Mouse (Mus musculus) gastrocnemius, postnatal 14 days (tissue): Measurements from ENCODE around the gene Rfx1. TPM values are rescaled to one million over a fixed set of nuclear protein-coding genes. Genes with fewer than 3 reads are reported as not detected.

ENCODE experiments used
- DNase-seq: peaks from one replicate; pipeline ENCODE4 v3.0.0; 2021; ENCODE audit warnings: mixed read lengths
- intact Hi-C: fragments of 180-260 bp; cut with DNase I; formaldehyde crosslinking; loops from one replicate; pipeline ENCODE4 v1.15.1; 2025; ENCODE audit warnings: low total_unique reads
- microRNA-seq, 2 experiments: library from miRNA; unstranded; fragments of <30 nt; microRNA quantifications; one replicate each; pipeline ENCODE4 v1.2.0; 2021
- total RNA-seq, 2 experiments: library from RNA; stranded (reverse); gene quantifications; 2 replicates each; pipeline ENCODE4 v1.2.3; 2021

Gene Rfx1
- total RNA-seq, 2 experiments from 2014 or later, result 5.2 to 5.9 TPM

- intact Hi-C loops, result no loop called here
These were observed 60.7 kb downstream of the Rfx1 start for GRCm38 (mm10) chr8:84127202-84127901.

GRCm38 (mm10) chr8:84128277-84128676 is 61.6 kb downstream of the Rfx1 start:
- intact Hi-C loops, result no loop called here
- no peak for DNase-seq

More at GRCm38 (mm10) chr8:84127202-84127901, 60.7 kb downstream of the Rfx1 start:
- DNase-seq, result no peak

GRCm38 (mm10) chr8:84130806-84131205 is 64.2 kb downstream of the Rfx1 start:
- intact Hi-C loops, result no loop called here
- no peak for DNase-seq

GRCm38 (mm10) chr8:84132225-84132624 is 65.6 kb downstream of the Rfx1 start:
- intact Hi-C loops, result no loop called here
- no peak for DNase-seq

- intact Hi-C loops, result no loop called here
- no peak for DNase-seq
These were observed 71.2 kb downstream of the Rfx1 start for GRCm38 (mm10) chr8:84137848-84138247.

GRCm38 (mm10) chr8:84140838-84141237 is 74.2 kb downstream of the Rfx1 start:
- DNase-seq, result no peak
- intact Hi-C loops, result no loop called here

- intact Hi-C loops, result no loop called here
- no peak for DNase-seq
These were observed 78.1 kb downstream of the Rfx1 start for GRCm38 (mm10) chr8:84144636-84145245.

Small RNA genes lying within 50 kb of the gene (microRNA-seq; reads per million reads assigned to microRNA genes)
- gene Mir709, result 0 reads per million in 2 experiments

Other genes with a start within 250 kb of the Rfx1 start
- 10 to 100 TPM; 16.2 to 17.2 TPM for gene Adgrl1, start 166.7 kb upstream of the Rfx1 start, total RNA-seq
- gene Gm10644, start 111.6 kb upstream of the Rfx1 start, total RNA-seq, result under 1 TPM; 0.11 to 0.14 TPM
- 1 to 10 TPM; 2.0 to 3.1 TPM for gene Asf1b, start 111.3 kb upstream of the Rfx1 start, total RNA-seq
- gene Prkaca, start 93.8 kb upstream of the Rfx1 start, total RNA-seq, result 100 to 1,000 TPM; 319 to 324 TPM
- gene Samd1, start 69.2 kb upstream of the Rfx1 start, total RNA-seq, result 10 to 100 TPM; 17.8 to 22.1 TPM
- not detected for gene 1700067K01Rik, start 65.3 kb upstream of the Rfx1 start, total RNA-seq
- gene 2210011C24Rik, start 54.7 kb upstream of the Rfx1 start, total RNA-seq, result 1 to 10 TPM; 2.9 to 4.2 TPM
- under 1 TPM; 0.25 to 0.51 TPM for gene Palm3, start 45.4 kb upstream of the Rfx1 start, total RNA-seq
- gene Il27ra, start 24.2 kb upstream of the Rfx1 start, total RNA-seq, result 1 to 10 TPM in 1 of 2 experiments, under 1 TPM in 1; 0.84 to 1.1 TPM
- not detected for gene Rln3, start 21.8 kb upstream of the Rfx1 start, total RNA-seq
- gene Gm10643, start 1.7 kb upstream of the Rfx1 start, total RNA-seq, result 1 to 10 TPM; 2.6 TPM
- gene Dcaf15, start 37.9 kb downstream of the Rfx1 start, total RNA-seq, result 1 to 10 TPM; 5.8 to 7.1 TPM
- gene Podnl1, start 59.2 kb downstream of the Rfx1 start, total RNA-seq, result under 1 TPM in 1 of 2 experiments, not detected in 1; 0.10 TPM
- gene Cc2d1a, start 81.1 kb downstream of the Rfx1 start, total RNA-seq, result 10 to 100 TPM; 12.1 to 12.6 TPM
- under 1 TPM; 0.27 to 0.62 TPM for gene 4930432K21Rik, start 81.2 kb downstream of the Rfx1 start, total RNA-seq
- under 1 TPM in 1 of 2 experiments, not detected in 1; 0.43 TPM for gene Nanos3, start 118.4 kb downstream of the Rfx1 start, total RNA-seq
- gene Zswim4, start 170.2 kb downstream of the Rfx1 start, total RNA-seq, result 1 to 10 TPM; 5.8 to 6.8 TPM
- gene D8Ertd738e, start 182.9 kb downstream of the Rfx1 start, total RNA-seq, result 100 to 1,000 TPM; 158 to 171 TPM
- gene Mri1, start 190.5 kb downstream of the Rfx1 start, total RNA-seq, result 10 to 100 TPM; 11.8 to 16.6 TPM
- gene Ccdc130, start 203.5 kb downstream of the Rfx1 start, total RNA-seq, result 10 to 100 TPM in 1 of 2 experiments, 1 to 10 TPM in 1; 9.6 to 10.1 TPM